Mouse (Mus musculus) stomach, postnatal 0 days (tissue): ENCODE measurements at regions not wholly inside any gene's neighbourhood (a gene's known extent, or its start where the extent isn't known, plus 50 kb on each side); places are given as distances from the start of the nearest gene placed in this dataset.
A peak's percentile ranks its signal among the peaks of the same experiment; 100 is the strongest.

Experiments
- ATAC-seq: fragments of 200-750 bp; cut with Nextera tagmentation; 2 replicates; pipeline ENCODE4 v1.8.0; 2017; ENCODE audit not compliant: low FRiP score, low TSS enrichment
- DNase-seq: peaks from one replicate; pipeline ENCODE4 v3.0.0-alpha.2; 2016; ENCODE audit warnings: low spot score
- H3K27ac ChIP-seq: fragments of 300-500 bp; sonication (generic); replicated peaks from 2 replicates; pipeline ENCODE4 v1.5.1; 2014; ENCODE audit warnings: mild to moderate bottlenecking, control low read depth
- H3K27me3 ChIP-seq: fragments of 300-500 bp; sonication (generic); 2 replicates; pipeline ENCODE4 v1.6.1; 2014; ENCODE audit warnings: low read length; ENCODE audit not compliant: control insufficient read depth, insufficient read depth
- H3K36me3 ChIP-seq: fragments of 300-500 bp; sonication (generic); 2 replicates; pipeline ENCODE4 v1.6.1; 2014; ENCODE audit warnings: low read length, mixed read lengths; ENCODE audit not compliant: control insufficient read depth, insufficient read depth
- H3K4me1 ChIP-seq: fragments of 300-500 bp; sonication (generic); replicated peaks from 2 replicates; pipeline ENCODE4 v1.6.1; 2014; ENCODE audit warnings: antibody characterized with exemption; ENCODE audit not compliant: control insufficient read depth, insufficient read depth
- H3K4me2 ChIP-seq: fragments of 300-500 bp; sonication (generic); replicated peaks from 2 replicates; pipeline ENCODE4 v1.6.1; 2014; ENCODE audit warnings: low read depth, mild to moderate bottlenecking, control low read depth, moderate library complexity
- H3K4me3 ChIP-seq: fragments of 300-500 bp; sonication (generic); 2 replicates; pipeline ENCODE4 v1.5.1; 2014; ENCODE audit warnings: low read depth, low read length, control low read depth
- H3K9ac ChIP-seq: fragments of 300-500 bp; sonication (generic); 2 replicates; pipeline ENCODE4 v1.6.1; 2014; ENCODE audit warnings: mild to moderate bottlenecking, low read length, control low read depth, mixed read lengths
- H3K9me3 ChIP-seq: fragments of 300-500 bp; sonication (generic); 2 replicates; pipeline ENCODE4 v1.6.1; 2016; ENCODE audit warnings: low read length; ENCODE audit not compliant: control insufficient read depth
- CTCF ChIP-seq: IDR thresholded peaks from 2 replicates; pipeline ENCODE4 v1.5.1; 2016; ENCODE audit warnings: antibody characterized with exemption, low read depth, mild to moderate bottlenecking, moderate library complexity
- EP300 ChIP-seq: optimal IDR thresholded peaks from 2 replicates; pipeline ENCODE3; 2016; ENCODE audit warnings: antibody characterized with exemption
- WGBS: fragments of 180-500 bp; shearing (Covaris S2); extraction: QIAGEN DNeasy Blood & Tissue Kit; methylation state at CpG from one replicate; pipeline ENCODE4 v1.1.7; 2014; 5-methylcytosine and 5-hydroxymethylcytosine counted together

- Histone ChIP-seq H3K9me3 (no peaks in the 10 kb centered on the region), H3K27ac (no peak overlapping the region), H3K9ac (no peak overlapping the region), H3K4me1 (no peaks in the 10 kb centered on the region), H3K4me2 (no peak overlapping the region), H3K27me3 (no peaks in the 10 kb centered on the region), H3K36me3 (no peaks in the 10 kb centered on the region), H3K4me3 (no peak overlapping the region)
- ATAC-seq (peak; percentile 94), DNase-seq (peak; percentile 49)
- 42% methylated on average over 8 of the region's 8 CpGs for WGBS
- TF ChIP-seq CTCF (no peak), EP300 (no peak)
Measured at GRCm38 (mm10) chr2:116942321-116942791, 63.9 kb downstream of the Tmco5 start.

GRCm38 (mm10) chr2:116948538-116948937 is 70.0 kb downstream of the Tmco5 start:
- no peak overlapping the region for H3K27ac ChIP-seq
- H3K4me2 ChIP-seq: no peak overlapping the region
- no peak overlapping the region for H3K4me3 ChIP-seq
- no peaks in the 10 kb centered on the region for H3K9me3 ChIP-seq
- no peaks in the 10 kb centered on the region for H3K27me3 ChIP-seq
- no peak overlapping the region for H3K9ac ChIP-seq
- H3K36me3 ChIP-seq: no peaks in the 10 kb centered on the region
- WGBS: 76% methylated on average over 3 of the region's 3 CpGs
- TF ChIP-seq EP300 (no peak), CTCF (no peak)
- H3K4me1 ChIP-seq: no peaks in the 10 kb centered on the region
- ATAC-seq: no peak
- DNase-seq: no peak

GRCm38 (mm10) chr2:116949741-116950140 is 71.2 kb downstream of the Tmco5 start:
- Histone ChIP-seq H3K27me3 (no peaks in the 10 kb centered on the region), H3K4me2 (no peak overlapping the region), H3K9me3 (no peaks in the 10 kb centered on the region), H3K27ac (no peak overlapping the region), H3K4me1 (no peaks in the 10 kb centered on the region), H3K4me3 (no peak overlapping the region), H3K9ac (no peak overlapping the region), H3K36me3 (no peaks in the 10 kb centered on the region)
- no peak for DNase-seq
- WGBS: 76% methylated on average over 3 of the region's 3 CpGs
- no peak for ATAC-seq
- TF ChIP-seq EP300 (no peak), CTCF (no peak)

GRCm38 (mm10) chr2:116950154-116950553 is 71.7 kb downstream of the Tmco5 start:
- Histone ChIP-seq H3K27ac (no peak overlapping the region), H3K4me2 (no peak overlapping the region), H3K4me3 (no peak overlapping the region), H3K9me3 (no peaks in the 10 kb centered on the region), H3K4me1 (no peaks in the 10 kb centered on the region), H3K9ac (no peak overlapping the region), H3K36me3 (no peaks in the 10 kb centered on the region), H3K27me3 (no peaks in the 10 kb centered on the region)
- WGBS: 82% methylated on average over 5 of the region's 5 CpGs
- ATAC-seq: no peak
- DNase-seq: no peak
- TF ChIP-seq EP300 (no peak), CTCF (no peak)

- Histone ChIP-seq H3K9me3 (no peaks in the 10 kb centered on the region), H3K4me3 (no peak overlapping the region), H3K36me3 (no peaks in the 10 kb centered on the region), H3K4me1 (no peaks in the 10 kb centered on the region), H3K27me3 (no peaks in the 10 kb centered on the region), H3K4me2 (no peak overlapping the region), H3K9ac (no peak overlapping the region), H3K27ac (no peak overlapping the region)
- ATAC-seq (no peak), DNase-seq (no peak)
- TF ChIP-seq EP300: no peak
- no peak for TF ChIP-seq CTCF
- WGBS: 100% methylated on average over 1 of the region's 1 CpGs
Measured at GRCm38 (mm10) chr2:116951481-116951880, 73.0 kb downstream of the Tmco5 start.

GRCm38 (mm10) chr2:116954280-116954679 is 75.8 kb downstream of the Tmco5 start:
- ATAC-seq: no peak
- WGBS: 87% methylated on average over 7 of the region's 7 CpGs
- TF ChIP-seq EP300 (no peak), CTCF (no peak)

More at GRCm38 (mm10) chr2:116954280-116954679, 75.8 kb downstream of the Tmco5 start:
- no peak for DNase-seq
- no peak overlapping the region for H3K9ac ChIP-seq
- H3K36me3 ChIP-seq: no peaks in the 10 kb centered on the region
- H3K27ac ChIP-seq: no peak overlapping the region
- no peak overlapping the region for H3K4me3 ChIP-seq
- H3K4me1 ChIP-seq: no peaks in the 10 kb centered on the region
- H3K9me3 ChIP-seq: no peaks in the 10 kb centered on the region
- H3K27me3 ChIP-seq: no peaks in the 10 kb centered on the region
- H3K4me2 ChIP-seq: no peak overlapping the region
